Mouse (Mus musculus): Measurements from ENCODE around the gene Adipoq.

DNA sequence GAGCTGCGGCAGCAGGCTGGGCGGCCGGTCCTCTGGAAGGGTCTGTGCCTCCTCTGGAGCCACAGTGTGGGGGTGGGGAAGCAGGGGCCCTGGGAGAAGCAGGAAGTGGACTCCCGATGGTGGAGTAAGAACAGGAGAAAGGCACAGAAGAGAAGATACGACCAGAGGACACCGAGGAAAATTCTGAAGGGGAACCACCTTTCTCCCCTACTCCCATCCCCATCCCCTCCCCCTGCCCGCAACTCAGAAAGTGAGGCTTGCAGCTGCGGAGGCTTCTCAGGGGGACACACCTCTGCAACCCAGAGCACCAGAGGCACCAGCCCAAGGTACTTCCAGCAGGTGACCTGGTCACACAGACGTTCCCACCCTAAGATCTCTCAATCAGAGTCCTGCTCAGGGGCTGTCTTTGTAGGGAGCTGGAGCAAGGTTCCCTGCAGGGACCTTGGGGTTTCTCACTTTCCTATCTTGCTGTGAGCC lies 46.2 kb upstream of the Adipoq start:
- no peak for TF ChIP-seq POLR2A (IDR thresholded peaks at IDR 0.05; ENCODE audit: low read depth, low read length)
- no peak for TF ChIP-seq CTCF (conservative IDR thresholded peaks at IDR 0.05; ENCODE audit: insufficient read depth, insufficient read length, low read depth, low read length)

All from kidney, adult 2 months (tissue).